Mouse (Mus musculus) splenic B cell, adult 2 months (primary cell): ENCODE results near the gene Cdkal1.

Source experiments
- DNase-seq: peaks from one replicate; pipeline ENCODE4 v3.0.0-alpha.2; 2011; ENCODE audit warnings: low read depth, low spot score
- H3K27me3 ChIP-seq: 2 replicates; pipeline ENCODE4 v1.6.1; 2012; ENCODE audit warnings: mild to moderate bottlenecking, low read length, moderate library complexity, mixed read lengths; ENCODE audit not compliant: control insufficient read depth, poor library complexity, insufficient read depth, severe bottlenecking
- H3K36me3 ChIP-seq: 2 replicates; pipeline ENCODE4 v1.6.1; 2012; ENCODE audit warnings: mild to moderate bottlenecking, low read length, moderate library complexity, mixed read lengths; ENCODE audit not compliant: control insufficient read depth, poor library complexity, insufficient read depth, severe bottlenecking

Gene Cdkal1

GRCm38 (mm10) chr13:29184545-29184944 is 670.9 kb downstream of the Cdkal1 start:
- no peaks in the 10 kb centered on the region for H3K27me3 ChIP-seq
- H3K36me3 ChIP-seq = no peaks in the 10 kb centered on the region
- DNase-seq = no peak

GRCm38 (mm10) chr13:29179861-29180260 is 675.6 kb downstream of the Cdkal1 start:
- Histone ChIP-seq H3K27me3 (no peaks in the 10 kb centered on the region), H3K36me3 (no peaks in the 10 kb centered on the region)

GRCm38 (mm10) chr13:29179260-29179659 is 676.2 kb downstream of the Cdkal1 start:
- DNase-seq = no peak
- no peaks in the 10 kb centered on the region for H3K27me3 ChIP-seq
- no peaks in the 10 kb centered on the region for H3K36me3 ChIP-seq

More at GRCm38 (mm10) chr13:29179861-29180260, 675.6 kb downstream of the Cdkal1 start:
- DNase-seq = no peak

- Histone ChIP-seq H3K27me3 (no peaks in the 10 kb centered on the region), H3K36me3 (no peaks in the 10 kb centered on the region)
- DNase-seq = no peak
Measured at GRCm38 (mm10) chr13:29177889-29178486, 677.5 kb downstream of the Cdkal1 start.

GRCm38 (mm10) chr13:29169356-29169755 is 686.1 kb downstream of the Cdkal1 start:
- H3K36me3 ChIP-seq = no peaks in the 10 kb centered on the region
- no peak for DNase-seq
- no peaks in the 10 kb centered on the region for H3K27me3 ChIP-seq

GRCm38 (mm10) chr13:29164845-29165524 is 690.5 kb downstream of the Cdkal1 start:
- Histone ChIP-seq H3K27me3 (no peaks in the 10 kb centered on the region), H3K36me3 (no peaks in the 10 kb centered on the region)
- no peak for DNase-seq

- no peak for DNase-seq
- Histone ChIP-seq H3K36me3 (no peaks in the 10 kb centered on the region), H3K27me3 (no peaks in the 10 kb centered on the region)
Measured at GRCm38 (mm10) chr13:29162867-29163514, 692.5 kb downstream of the Cdkal1 start.

GRCm38 (mm10) chr13:29162444-29162843 is 693.0 kb downstream of the Cdkal1 start:
- Histone ChIP-seq H3K27me3 (no peaks in the 10 kb centered on the region), H3K36me3 (no peaks in the 10 kb centered on the region)
- no peak for DNase-seq

- no peaks in the 10 kb centered on the region for H3K36me3 ChIP-seq
- DNase-seq = no peak
- no peaks in the 10 kb centered on the region for H3K27me3 ChIP-seq
Measured at GRCm38 (mm10) chr13:29161436-29161835, 694.0 kb downstream of the Cdkal1 start.

GRCm38 (mm10) chr13:29156703-29157102 is 698.8 kb downstream of the Cdkal1 start:
- no peaks in the 10 kb centered on the region for H3K36me3 ChIP-seq
- no peak for DNase-seq
- no peaks in the 10 kb centered on the region for H3K27me3 ChIP-seq

GRCm38 (mm10) chr13:29155297-29155696 is 700.2 kb downstream of the Cdkal1 start:
- DNase-seq = no peak
- H3K36me3 ChIP-seq = no peaks in the 10 kb centered on the region
- no peaks in the 10 kb centered on the region for H3K27me3 ChIP-seq

GRCm38 (mm10) chr13:29150120-29150519 is 705.4 kb downstream of the Cdkal1 start:
- no peaks in the 10 kb centered on the region for H3K27me3 ChIP-seq
- no peak for DNase-seq
- H3K36me3 ChIP-seq = no peaks in the 10 kb centered on the region

- DNase-seq = no peak
- Histone ChIP-seq H3K36me3 (no peaks in the 10 kb centered on the region), H3K27me3 (no peaks in the 10 kb centered on the region)
Measured at GRCm38 (mm10) chr13:29149404-29149803, 706.1 kb downstream of the Cdkal1 start.

- H3K36me3 ChIP-seq = no peaks in the 10 kb centered on the region
- no peaks in the 10 kb centered on the region for H3K27me3 ChIP-seq
- DNase-seq = no peak
Measured at GRCm38 (mm10) chr13:29148616-29149015, 706.9 kb downstream of the Cdkal1 start.
